Mouse (Mus musculus): ENCODE measurements at regions not wholly inside any gene's neighbourhood (a gene's known extent, or its start where the extent isn't known, plus 50 kb on each side); places are given as distances from the start of the nearest gene placed in this dataset.

- DNase-seq (ENCODE audit: low read depth, low spot score): no peak
These were observed 166.8 kb upstream of the Rreb1 start for GRCm38 (mm10) chr13:37611387-37611786.

GRCm38 (mm10) chr13:37617015-37617414, 161.2 kb upstream of the Rreb1 start:
- no peak for DNase-seq (ENCODE audit: low read depth, low spot score)

DNA sequence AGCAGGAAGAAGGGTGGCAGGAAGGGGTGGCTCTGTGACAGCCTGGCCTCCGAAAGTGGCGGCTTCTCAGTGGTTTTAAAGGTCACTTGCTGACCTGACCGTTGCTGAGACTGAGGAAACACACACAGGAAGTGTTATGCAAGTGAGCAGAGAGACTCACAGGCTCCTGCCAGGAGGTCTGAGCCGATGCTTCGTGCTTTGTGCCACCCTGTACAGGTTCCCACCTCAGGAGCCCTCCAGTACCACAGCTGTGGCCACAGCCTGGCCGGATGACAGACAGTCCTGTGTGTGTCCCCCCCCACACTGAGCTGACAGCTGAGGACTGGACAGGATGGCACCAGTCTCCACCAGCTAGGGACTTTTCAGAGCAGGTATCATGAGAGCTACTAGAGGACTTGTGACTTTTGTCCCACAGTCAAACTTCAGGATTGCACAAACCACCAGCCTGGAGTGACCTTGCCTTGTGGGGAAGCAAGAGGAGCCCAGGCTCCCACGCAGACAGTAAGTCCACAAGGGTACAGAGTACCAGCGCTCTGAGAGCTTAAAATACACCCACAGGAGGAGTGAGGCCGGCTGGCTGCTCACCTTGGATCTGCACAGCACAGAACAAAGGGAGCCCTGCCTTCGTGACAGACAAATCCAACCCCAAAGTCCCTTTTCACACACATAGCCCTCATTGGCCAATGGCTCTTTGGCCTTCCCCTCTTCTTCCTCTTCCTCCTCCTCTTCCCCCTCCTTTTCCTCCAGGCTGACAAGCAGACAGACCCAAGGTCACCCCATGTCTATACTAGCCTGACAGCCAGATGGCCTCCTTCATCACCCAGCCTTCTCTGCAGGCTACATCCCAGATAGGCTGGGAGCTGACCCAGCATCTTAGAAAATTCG, 158.1 kb upstream of the Rreb1 start:
- no peak for DNase-seq (ENCODE audit: low read depth, low spot score)

DNA sequence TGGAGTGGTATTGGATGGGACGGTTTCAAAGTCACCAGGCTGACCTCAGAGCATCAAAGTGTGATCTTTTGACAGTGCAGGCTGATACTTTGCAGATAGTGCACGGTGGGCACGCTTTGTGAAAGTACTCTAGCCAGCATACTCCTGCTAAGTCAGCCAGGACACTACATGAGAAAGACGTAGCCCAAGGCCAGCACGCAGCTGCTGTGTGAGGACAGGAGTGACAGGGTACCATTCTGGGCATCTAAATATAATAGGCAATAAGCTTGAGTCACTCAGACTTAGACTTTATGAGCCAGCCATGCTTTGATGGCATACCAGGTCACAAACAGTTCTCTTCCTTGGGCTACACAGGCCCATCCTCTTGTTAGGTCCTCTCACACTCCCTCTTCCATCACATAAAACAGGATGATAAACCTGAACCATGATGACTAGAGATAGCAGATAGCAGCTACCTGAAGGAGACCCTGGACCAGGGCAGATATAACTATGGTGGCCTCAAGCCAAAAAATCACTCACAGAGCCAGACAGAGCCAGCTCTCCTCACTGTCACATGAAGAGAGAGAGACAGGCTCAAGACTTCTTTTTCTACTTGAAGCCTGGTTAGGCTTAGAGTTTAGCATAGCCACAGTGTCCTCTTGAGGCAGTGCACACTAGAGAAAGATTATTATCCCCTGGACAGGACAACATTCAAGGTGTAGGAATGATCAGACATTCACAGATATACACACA, 156.7 kb upstream of the Rreb1 start:
- DNase-seq (ENCODE audit: low read depth, low spot score): no peak

DNA sequence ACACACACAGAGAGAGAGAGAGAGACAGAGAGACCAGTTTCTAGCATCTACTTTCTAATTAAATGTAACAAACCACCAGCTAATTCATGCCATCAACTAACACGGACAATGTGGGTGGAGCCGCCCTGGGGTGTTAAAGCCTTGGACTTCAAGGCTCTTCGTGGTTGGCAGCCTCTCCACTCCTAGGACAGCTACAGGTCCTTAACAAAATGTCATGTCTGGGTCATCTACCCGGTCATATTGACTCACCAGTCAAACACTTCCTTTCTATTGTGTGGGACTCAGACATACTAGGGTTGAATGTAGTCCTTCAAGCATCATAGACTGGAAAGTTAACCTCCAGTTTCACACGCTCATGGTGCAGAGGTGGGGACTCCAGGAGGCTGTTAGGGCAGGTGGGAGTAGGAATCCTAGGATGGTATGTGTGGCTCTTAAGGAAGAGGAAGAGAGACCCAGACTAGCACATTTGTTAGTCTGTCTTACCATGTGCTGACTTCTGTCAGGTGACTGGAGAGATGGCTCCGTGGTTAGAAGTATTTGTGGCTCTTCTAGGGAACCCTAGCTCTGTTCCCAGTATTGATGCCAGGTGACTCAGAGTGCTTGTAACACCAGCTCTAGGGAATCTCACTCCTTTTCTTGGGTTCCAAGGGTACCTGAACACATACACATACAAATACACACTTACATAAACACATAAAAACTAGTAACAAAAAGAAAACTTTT, 155.7 kb upstream of the Rreb1 start:
- DNase-seq (ENCODE audit: low read depth, low spot score): no peak

DNA sequence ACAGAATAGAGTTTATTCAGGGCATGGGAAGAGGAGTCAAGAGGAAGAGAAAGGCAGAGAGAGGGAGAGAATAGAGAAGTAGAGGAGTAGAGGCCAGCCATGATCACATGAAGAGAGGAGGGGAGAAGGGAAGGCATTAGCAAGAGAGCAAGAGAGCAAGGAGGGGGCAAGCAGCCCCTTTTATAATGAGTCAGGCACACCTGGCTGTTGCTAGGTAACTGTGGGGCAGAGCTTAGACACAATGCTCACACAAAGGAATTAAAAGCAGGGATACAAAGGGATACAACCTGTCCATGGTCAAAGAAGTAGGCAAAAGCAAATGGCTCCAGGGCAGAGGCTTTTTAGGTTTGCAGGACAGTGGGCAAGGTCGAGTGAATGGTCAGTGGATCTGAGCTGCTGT, 153.5 kb upstream of the Rreb1 start:
- no peak for DNase-seq (ENCODE audit: low read depth, low spot score)

DNA sequence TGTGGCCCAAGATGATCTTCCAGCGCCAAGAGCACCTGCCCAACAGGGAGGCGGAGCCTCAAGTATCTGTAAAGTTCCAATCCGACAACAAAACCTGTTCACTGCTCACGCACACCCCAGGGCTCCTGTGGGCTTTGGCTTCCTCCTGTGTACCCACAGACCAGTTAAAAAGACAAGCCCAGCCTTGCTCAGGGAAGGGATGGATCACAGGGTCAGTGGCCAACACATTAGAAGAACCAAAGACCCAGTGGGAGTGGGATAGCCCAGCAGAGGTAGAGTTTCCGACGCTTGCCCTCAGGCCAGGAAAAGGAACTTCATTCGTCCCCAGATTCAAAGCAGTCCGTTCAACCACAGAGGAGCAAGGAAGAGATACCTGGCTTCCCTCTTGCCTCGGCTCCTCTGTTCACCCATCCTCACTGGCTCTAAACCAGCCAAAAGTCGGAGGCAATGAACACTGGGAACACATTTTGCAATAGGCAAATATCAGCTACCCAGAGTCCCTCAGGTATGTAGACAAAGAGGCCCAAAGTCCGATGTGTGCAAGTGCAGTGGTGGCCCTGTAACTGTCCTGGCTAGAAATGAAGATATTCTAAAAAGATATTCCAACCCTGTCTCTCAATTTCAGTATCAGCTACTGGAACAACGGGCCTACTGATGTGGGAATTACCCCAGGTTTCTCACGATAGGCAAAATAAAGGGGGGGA, 152.5 kb upstream of the Rreb1 start:
- DNase-seq (ENCODE audit: low read depth, low spot score): no peak

GRCm38 (mm10) chr13:37628391-37629270, 149.6 kb upstream of the Rreb1 start:
- DNase-seq (ENCODE audit: low read depth, low spot score): no peak

- no peak for DNase-seq (ENCODE audit: low read depth, low spot score)
These were observed 148.8 kb upstream of the Rreb1 start for GRCm38 (mm10) chr13:37629271-37629899.

- no peak for DNase-seq (ENCODE audit: low read depth, low spot score)
These were observed 145.3 kb upstream of the Rreb1 start for GRCm38 (mm10) chr13:37632835-37633440.

DNA sequence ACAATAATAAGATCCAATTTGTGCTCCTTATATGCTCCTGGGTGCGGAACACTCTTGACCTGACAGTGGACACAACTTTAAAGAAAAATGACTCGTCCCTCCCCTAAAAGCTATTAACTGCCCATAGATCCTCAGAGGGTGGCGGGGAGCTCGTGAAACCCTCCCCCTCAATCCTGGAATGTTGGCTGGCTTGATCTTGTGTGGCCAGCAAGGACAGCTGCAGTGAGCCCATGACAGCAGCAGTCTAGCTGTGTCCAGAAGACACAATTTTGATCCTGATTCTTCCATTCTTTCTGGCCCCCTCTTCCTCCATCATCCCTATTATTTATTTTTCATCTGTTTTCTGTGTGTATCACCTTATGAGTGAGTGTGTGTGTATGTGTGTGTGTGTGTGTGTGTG, 141.8 kb upstream of the Rreb1 start:
- DNase-seq (ENCODE audit: low read depth, low spot score): no peak

GRCm38 (mm10) chr13:37637151-37637550, 141.0 kb upstream of the Rreb1 start:
- no peak for DNase-seq (ENCODE audit: low read depth, low spot score)

DNA sequence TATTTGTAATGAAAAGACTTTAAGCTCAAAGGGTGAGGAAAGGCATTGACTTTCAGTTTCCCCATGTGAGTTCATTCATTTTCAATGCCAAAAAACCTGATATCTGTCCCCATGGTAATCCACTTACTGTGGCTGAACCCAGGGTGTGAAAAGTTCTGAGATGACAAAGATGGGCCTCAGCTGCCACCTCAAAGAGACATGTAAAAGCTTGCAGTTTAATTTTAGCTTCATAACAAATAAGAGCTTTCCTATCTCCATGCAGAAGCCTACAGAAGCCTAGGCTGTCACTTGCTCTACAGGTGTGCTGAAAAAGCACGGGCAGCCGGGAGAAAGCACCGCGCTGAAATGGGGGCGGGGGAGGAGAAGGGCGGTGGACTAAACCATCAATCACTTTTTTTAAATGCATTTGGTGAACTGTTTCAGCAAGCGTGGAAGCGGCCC, 140.1 kb upstream of the Rreb1 start:
- DNase-seq (ENCODE audit: low read depth, low spot score): no peak

DNA sequence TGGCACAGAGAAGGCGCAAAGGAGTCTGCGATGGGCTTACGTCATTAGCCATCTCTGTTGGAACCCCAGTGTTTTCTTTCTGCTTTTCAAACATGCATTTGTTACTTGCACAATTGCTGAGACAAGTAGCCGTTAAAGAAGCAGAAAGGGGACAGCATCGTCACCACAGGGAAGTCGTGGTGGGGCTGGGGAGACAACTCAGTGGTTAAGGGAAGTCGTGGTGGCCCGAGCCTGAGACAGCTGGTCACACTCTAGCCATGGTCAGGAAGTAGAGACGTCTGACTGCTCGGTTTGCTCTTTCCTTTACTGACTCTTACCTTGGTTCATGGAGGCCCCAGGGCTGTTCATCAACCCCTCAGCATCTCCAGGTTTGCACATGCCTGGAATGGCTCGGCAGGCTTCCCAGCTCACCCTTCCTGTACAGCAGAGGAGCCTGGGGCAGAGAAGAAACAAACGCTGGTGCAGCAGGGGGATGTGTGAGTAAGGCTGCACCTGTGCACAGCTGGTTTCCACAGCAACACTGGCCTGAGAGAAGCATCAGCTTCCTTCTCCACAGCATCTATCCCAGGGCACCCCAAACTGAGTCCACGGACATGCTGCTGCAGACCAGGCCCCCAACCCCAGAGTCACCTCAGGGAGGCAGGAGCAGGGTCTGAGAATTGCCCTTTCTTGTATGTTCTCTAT, 135.6 kb upstream of the Rreb1 start:
- DNase-seq (ENCODE audit: low read depth, low spot score): no peak

- no peak for DNase-seq (ENCODE audit: low read depth, low spot score)
These were observed 133.4 kb upstream of the Rreb1 start for GRCm38 (mm10) chr13:37644751-37645181.

- DNase-seq (ENCODE audit: low read depth, low spot score): no peak
These were observed 128.6 kb upstream of the Rreb1 start for GRCm38 (mm10) chr13:37649467-37650080.

DNA sequence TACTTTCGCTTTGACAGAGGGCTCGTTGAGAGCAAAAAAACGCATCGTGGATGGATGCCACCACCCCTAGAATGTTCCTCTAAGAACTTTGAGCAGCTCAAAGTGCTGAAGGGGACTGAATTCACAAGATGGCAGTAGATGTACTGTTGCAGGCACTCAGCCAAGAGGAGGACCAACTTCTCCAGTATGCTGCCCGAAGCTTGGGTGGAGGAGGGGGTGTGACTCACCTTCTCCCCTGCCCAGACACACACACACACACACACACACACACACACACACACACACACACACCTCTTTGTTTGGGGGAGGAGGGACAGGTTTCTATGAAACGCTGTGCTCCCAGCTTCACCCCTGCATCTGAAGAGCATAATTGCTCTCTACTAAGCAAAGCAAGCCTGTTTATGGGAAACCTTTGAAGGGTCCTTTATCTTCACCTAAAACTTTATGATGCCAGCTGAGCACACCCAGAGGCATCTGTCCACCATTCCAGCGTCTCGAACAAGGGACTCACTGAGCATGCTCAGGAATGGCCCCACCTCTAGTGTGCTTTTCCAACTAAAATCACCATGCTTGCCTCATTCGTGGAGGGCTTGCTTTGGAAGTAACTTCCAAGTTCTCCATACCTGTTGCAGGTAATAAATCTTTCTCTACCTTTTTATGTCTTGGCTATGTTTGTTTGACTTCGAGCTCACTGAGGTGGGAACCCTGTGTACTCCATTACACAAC, 126.8 kb upstream of the Rreb1 start:
- DNase-seq (ENCODE audit: low read depth, low spot score): no peak

- DNase-seq (ENCODE audit: low read depth, low spot score): no peak
These were observed 123.5 kb upstream of the Rreb1 start for GRCm38 (mm10) chr13:37654651-37655050.

Measured in c-Kit-negative CD71-positive TER-119-positive erythroid progenitor cells, embryonic 14.5 days (primary cell).